Mouse (Mus musculus) C2C12 (cell line): ENCODE results near the gene Arl8b. TPM values are rescaled to one million over a fixed set of nuclear protein-coding genes. Genes with fewer than 3 reads are reported as not detected.

Source experiments
- H3K27me3 ChIP-seq: one replicate; pipeline ENCODE4 v1.6.1; 2011; ENCODE audit not compliant: control insufficient read depth, insufficient read depth, insufficient read length
- H3K36me3 ChIP-seq: one replicate; pipeline ENCODE4 v1.6.1; 2011; ENCODE audit not compliant: control insufficient read depth, insufficient read depth
- H3K4me3 ChIP-seq: one replicate; pipeline ENCODE4 v1.5.1; 2011; ENCODE audit warnings: mild to moderate bottlenecking, control low read depth; ENCODE audit not compliant: poor library complexity, insufficient read depth, severe bottlenecking
- H3K79me2 ChIP-seq: one replicate; pipeline ENCODE4 v1.6.1; 2011; ENCODE audit not compliant: control insufficient read depth, insufficient read depth
- H3K79me3 ChIP-seq: one replicate; pipeline ENCODE4 v1.6.1; 2011; ENCODE audit warnings: low read depth, control low read depth
- H3ac ChIP-seq: one replicate; pipeline ENCODE3; 2011; ENCODE audit warnings: low read depth; ENCODE audit not compliant: control insufficient read depth, insufficient read length
- CEBPB ChIP-seq: IDR thresholded peaks from one replicate; pipeline ENCODE4 v1.6.1; 2011; ENCODE audit warnings: low read depth, mild to moderate bottlenecking, control low read depth, moderate library complexity
- CTCF ChIP-seq: IDR thresholded peaks from one replicate; pipeline ENCODE4 v1.5.1; 2011; ENCODE audit not compliant: control insufficient read depth, insufficient read depth, insufficient read length
- FOSL1 ChIP-seq: IDR thresholded peaks from one replicate; pipeline ENCODE4 v1.8.0; 2011; ENCODE audit warnings: mild to moderate bottlenecking, low read length; ENCODE audit not compliant: poor library complexity, insufficient read depth, severe bottlenecking
- MAX ChIP-seq: IDR thresholded peaks from one replicate; pipeline ENCODE4 v1.6.1; 2011; ENCODE audit warnings: mild to moderate bottlenecking, control low read depth
- MYOD1 ChIP-seq: IDR thresholded peaks from one replicate; pipeline ENCODE4 v1.6.1; 2011; ENCODE audit warnings: low read depth; ENCODE audit not compliant: control insufficient read depth, insufficient read length
- MYOG ChIP-seq: IDR thresholded peaks from one replicate; pipeline ENCODE4 v1.6.1; 2011; ENCODE audit not compliant: control insufficient read depth, insufficient read length; ENCODE audit errors: extremely low read depth
- USF1 ChIP-seq: IDR thresholded peaks from one replicate; pipeline ENCODE4 v1.6.1; 2011; ENCODE audit warnings: low read depth, mild to moderate bottlenecking, control low read depth, moderate library complexity
- polyA plus RNA-seq: library from polyadenylated mRNA; unstranded; fragments of >200 nt; fragmentation: generic; extraction: Trizol; gene quantifications from one replicate; pipeline ENCODE4 v1.2.1, GENCODE M21; 2012; ENCODE audit warnings: missing spikeins

Arl8b gene
- polyA plus RNA-seq, 1 experiment = 22.1 TPM

DNA sequence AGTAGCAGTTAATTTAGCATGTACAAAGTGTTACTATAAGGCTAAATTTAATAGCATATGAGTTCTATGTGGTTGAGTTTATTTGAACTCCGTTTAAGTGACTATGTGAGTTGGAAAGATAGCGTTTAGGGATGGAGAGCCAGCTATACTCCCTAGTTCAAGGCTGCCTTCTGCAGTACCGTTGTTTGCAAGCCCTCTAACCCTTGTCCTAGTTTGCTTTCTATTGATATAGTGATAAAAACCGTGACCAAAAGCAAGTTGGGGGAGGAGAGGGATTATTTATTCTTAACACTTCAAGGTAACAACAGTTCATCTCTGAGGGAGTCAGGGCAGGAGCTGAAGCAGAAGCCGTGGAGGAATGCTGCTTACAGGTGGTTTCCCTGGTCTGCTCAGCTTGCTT lies 8.6 kb downstream of the Arl8b start:
- H3K79me2 ChIP-seq = peaks cover 100% of the 10 kb centered on the region
- no peak overlapping the region for H3ac ChIP-seq
- H3K27me3 ChIP-seq = no peaks in the 10 kb centered on the region
- H3K36me3 ChIP-seq = no peaks in the 10 kb centered on the region
- TF ChIP-seq FOSL1 (no peak), MYOD1 (no peak), MYOG (no peak)
- peaks cover 90% of the 10 kb centered on the region for H3K79me3 ChIP-seq
- H3K4me3 ChIP-seq = no peak overlapping the region

DNA sequence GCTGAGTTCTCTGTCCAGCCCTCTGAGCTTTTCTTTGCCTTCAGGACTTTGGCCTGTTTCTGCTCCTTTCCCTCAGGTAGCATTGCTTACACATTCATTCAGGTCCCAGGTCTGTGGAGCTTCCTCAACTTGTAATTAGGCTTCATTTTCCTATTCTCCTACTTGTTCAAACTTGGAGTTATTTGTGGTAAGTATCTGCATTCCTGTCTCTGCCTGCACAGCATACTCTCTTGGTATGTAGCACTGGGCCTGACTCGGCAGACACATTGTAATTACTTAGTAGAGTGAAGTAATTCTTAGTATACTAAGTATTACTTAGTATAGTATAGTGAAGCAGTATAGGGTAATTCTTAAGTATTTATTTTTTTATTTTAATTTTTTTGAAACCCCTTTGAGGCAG lies 13.0 kb downstream of the Arl8b start:
- H3K4me3 ChIP-seq = no peak overlapping the region
- no peak for TF ChIP-seq CEBPB
- TF ChIP-seq CTCF = no peak
- TF ChIP-seq MYOG = no peak
- TF ChIP-seq FOSL1 = no peak
- TF ChIP-seq MYOD1 = no peak
- TF ChIP-seq MAX = no peak
- TF ChIP-seq USF1 = no peak
- H3K79me3 ChIP-seq = peaks cover 90% of the 10 kb centered on the region
- no peaks in the 10 kb centered on the region for H3K27me3 ChIP-seq
- H3K36me3 ChIP-seq = no peaks in the 10 kb centered on the region
- H3K79me2 ChIP-seq = peaks cover 100% of the 10 kb centered on the region
- no peak overlapping the region for H3ac ChIP-seq

DNA sequence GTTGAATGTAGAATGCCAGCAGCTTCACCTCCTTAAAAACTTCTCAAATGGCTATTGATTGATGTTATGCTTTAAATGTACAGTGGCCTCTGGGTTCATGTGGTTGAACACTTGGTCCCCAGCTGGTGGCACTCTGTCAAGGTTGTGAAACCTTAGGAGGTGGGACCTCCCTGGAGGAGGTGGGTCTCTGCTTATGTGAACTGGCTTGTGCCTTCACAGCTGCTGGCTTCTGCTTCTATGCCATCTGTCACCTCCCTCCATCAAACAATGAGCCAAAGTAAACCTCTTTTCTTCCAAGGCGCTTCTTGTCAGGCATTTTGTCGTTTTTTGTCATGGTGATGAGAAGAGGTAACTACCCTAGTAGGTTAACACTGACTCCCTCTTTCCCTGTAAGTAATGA lies 13.8 kb downstream of the Arl8b start:
- Histone ChIP-seq H3ac (no peak overlapping the region), H3K4me3 (no peak overlapping the region)
- TF ChIP-seq FOSL1 = no peak
- TF ChIP-seq MAX = no peak

GRCm38 (mm10) chr6:108805194-108805593 lies 22.3 kb downstream of the Arl8b start:
- Histone ChIP-seq H3K79me3 (peaks cover 75% of the 10 kb centered on the region), H3K79me2 (peaks cover 100% of the 10 kb centered on the region), H3ac (no peak overlapping the region), H3K27me3 (no peaks in the 10 kb centered on the region), H3K36me3 (no peaks in the 10 kb centered on the region), H3K4me3 (no peak overlapping the region)
- TF ChIP-seq MYOG (no peak), MYOD1 (no peak), CTCF (no peak), USF1 (no peak), FOSL1 (no peak), CEBPB (no peak), MAX (no peak)

More for the DNA sequence above, 13.8 kb downstream of the Arl8b start:
- Histone ChIP-seq H3K79me3 (peaks cover 88% of the 10 kb centered on the region), H3K36me3 (no peaks in the 10 kb centered on the region), H3K27me3 (no peaks in the 10 kb centered on the region), H3K79me2 (peaks cover 100% of the 10 kb centered on the region)

DNA sequence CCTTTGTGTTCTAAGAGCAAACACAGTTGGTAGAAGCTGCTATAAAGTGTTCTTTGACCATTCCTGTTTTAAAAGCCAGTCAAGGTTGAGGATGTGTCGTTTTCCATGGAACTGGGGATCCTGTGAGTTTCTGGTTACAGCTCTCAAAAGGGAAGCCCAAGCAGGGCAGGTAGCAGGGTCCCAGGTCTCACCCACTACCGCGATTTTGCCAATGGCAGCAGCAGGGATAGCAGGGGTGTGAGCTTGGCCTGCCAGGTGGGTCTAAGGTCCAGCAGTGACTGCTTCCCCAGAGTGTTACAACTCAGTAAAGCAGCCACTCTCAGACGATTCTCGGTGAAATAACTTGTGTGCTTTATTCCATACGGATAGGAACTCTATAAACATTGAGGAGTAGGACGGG lies 23.0 kb downstream of the Arl8b start:
- H3K36me3 ChIP-seq = no peaks in the 10 kb centered on the region
- H3ac ChIP-seq = no peak overlapping the region
- peaks cover 73% of the 10 kb centered on the region for H3K79me3 ChIP-seq
- H3K27me3 ChIP-seq = no peaks in the 10 kb centered on the region
- no peak for TF ChIP-seq USF1
- TF ChIP-seq CTCF = no peak
- no peak for TF ChIP-seq MYOD1
- TF ChIP-seq CEBPB = no peak
- no peak for TF ChIP-seq MAX
- no peak for TF ChIP-seq FOSL1
- TF ChIP-seq MYOG = no peak
- peaks cover 100% of the 10 kb centered on the region for H3K79me2 ChIP-seq
- no peak overlapping the region for H3K4me3 ChIP-seq

DNA sequence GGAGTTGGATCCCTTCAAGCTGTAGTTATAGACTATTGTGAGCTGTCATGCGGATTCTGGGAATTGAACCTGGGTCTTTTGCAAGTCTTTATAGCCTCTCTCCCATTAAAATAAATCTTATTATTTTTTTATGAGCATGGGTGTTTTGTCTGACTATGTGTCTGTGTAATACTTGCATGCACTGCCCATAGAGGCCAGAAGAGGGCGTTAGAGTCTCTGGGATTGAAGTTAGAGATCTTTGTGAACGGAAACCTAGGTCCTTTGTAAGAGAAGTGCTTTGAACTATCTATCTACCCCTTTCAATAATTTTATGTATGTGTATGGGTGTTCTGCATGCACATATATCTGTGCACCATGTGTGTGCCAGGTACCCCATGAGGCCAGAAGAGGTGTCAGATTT lies 24.5 kb downstream of the Arl8b start:
- peaks cover 92% of the 10 kb centered on the region for H3K79me2 ChIP-seq
- H3K4me3 ChIP-seq = no peak overlapping the region
- TF ChIP-seq MYOG (no peak), CTCF (no peak), MYOD1 (no peak), CEBPB (no peak), FOSL1 (no peak), MAX (no peak), USF1 (no peak)
- H3K27me3 ChIP-seq = no peaks in the 10 kb centered on the region
- H3K79me3 ChIP-seq = peaks cover 72% of the 10 kb centered on the region
- H3ac ChIP-seq = no peak overlapping the region
- H3K36me3 ChIP-seq = no peaks in the 10 kb centered on the region
